Mouse (Mus musculus): ENCODE data around the gene C530025M09Rik. TPM values are rescaled to one million over a fixed set of nuclear protein-coding genes. Genes with fewer than 3 reads are reported as not detected.

C530025M09Rik gene
- total and polyA plus RNA-seq, 3 experiments = not detected

DNA sequence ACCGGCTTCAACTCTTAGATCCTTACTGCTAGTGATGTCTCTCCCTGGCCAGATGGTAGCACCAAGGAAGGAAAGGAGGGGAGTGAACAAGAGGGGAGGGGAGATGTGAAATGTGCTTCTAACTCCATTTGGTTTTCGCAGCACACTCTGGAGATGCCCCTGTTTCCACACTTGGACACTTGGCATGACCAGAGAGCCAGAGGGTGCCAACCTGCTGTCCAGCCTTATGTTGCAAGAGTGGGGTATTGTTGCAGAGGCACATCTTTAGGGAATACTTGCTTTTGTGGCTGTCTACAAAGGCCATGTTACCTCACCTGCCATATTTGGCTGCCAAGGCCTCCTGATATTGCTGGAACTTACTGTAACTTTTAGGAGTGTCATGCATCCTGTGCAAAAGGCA is 8.7 kb upstream of the C530025M09Rik start:
- Histone ChIP-seq H3K9me3 (replicated peaks; ENCODE audit: insufficient read depth, low read length) (no peaks in the 10 kb centered on the region), H3K36me3 (ENCODE audit: control insufficient read depth in 1 of 2, insufficient read depth in 2 of 2, low read length in 2 of 2) (no peaks in the 10 kb centered on the region), H3K27me3 (ENCODE audit: control insufficient read depth in 1 of 2, insufficient read depth in 2 of 2, low read length in 2 of 2) (no peaks in the 10 kb centered on the region), H3K4me3 (ENCODE audit: control insufficient read depth in 1 of 2, insufficient read depth in 1 of 2, low read depth in 2 of 2, low read length in 2 of 2) (no peak overlapping the region), H3K4me1 (ENCODE audit: control insufficient read depth in 1 of 2, insufficient read depth in 2 of 2, low read length in 2 of 2) (no peaks in the 10 kb centered on the region), H3K9ac (ENCODE audit: control insufficient read depth, low read depth, low read length, poor library complexity, severe bottlenecking) (no peak overlapping the region), H3K27ac (ENCODE audit: control insufficient read depth, low read depth, low read length) (no peak overlapping the region), H3K79me2 (ENCODE audit: control insufficient read depth, insufficient read depth, low read length, poor library complexity) (no peaks in the 10 kb centered on the region)
- no peak for DNase-seq (ENCODE audit: low read depth, low spot score)
- TF ChIP-seq EP300 (IDR thresholded peaks at IDR 0.05; ENCODE audit: low read depth in 1 of 2, low read length in 2 of 2) = no peak
- no peak for TF ChIP-seq USF2 (IDR thresholded peaks at IDR 0.05; ENCODE audit: borderline replicate concordance in 1 of 2, insufficient read depth in 1 of 2, low read depth in 1 of 2, low read length in 2 of 2)
- no peak for TF ChIP-seq MXI1 (IDR thresholded peaks at IDR 0.05; ENCODE audit: low read depth, low read length)
- no peak for TF ChIP-seq CHD2 (IDR thresholded peaks at IDR 0.05; ENCODE audit: low read length)
- no peak for TF ChIP-seq TAL1 (IDR thresholded peaks at IDR 0.05; ENCODE audit: low read length)
- no peak for TF ChIP-seq GABPA (IDR thresholded peaks at IDR 0.05; ENCODE audit: low read depth, low read length)
- no peak for TF ChIP-seq UBTF (IDR thresholded peaks at IDR 0.05; ENCODE audit: borderline replicate concordance, insufficient read depth, low read depth, low read length)

DNA sequence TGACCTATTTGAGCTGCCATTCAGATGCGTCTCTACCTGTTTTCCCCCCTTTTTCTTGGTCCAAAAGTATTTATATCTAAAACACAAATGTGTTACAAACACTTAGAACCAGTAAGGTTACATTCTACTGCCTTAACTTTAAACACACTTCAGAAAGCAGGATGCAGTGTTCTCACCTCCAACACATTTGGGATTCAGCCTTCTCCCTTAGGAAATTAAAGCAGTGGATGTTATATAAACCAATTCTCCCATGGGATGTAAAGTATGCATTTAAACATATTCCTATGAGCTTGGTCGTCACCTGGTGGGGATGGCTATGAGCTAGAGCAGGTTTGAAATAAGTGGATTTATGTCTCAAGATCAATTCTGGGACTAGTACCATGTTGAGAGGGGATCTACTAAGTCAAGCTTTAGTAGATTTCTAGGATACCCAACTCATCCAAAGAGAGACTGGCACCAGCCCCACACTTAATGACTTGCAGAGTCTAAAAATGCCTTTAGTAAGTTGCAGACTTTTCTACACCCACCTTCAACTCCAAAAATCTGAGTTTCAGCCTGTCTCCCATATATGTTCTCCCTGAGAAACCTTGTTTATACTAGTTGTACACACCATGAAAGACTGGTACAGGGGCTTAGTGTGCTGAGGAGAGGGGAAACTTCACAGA is 5.6 kb upstream of the C530025M09Rik start:
- Histone ChIP-seq H3K4me3 (ENCODE audit: control insufficient read depth in 1 of 2, insufficient read depth in 1 of 2, low read depth in 2 of 2, low read length in 2 of 2) (no peak overlapping the region), H3K36me3 (ENCODE audit: control insufficient read depth in 1 of 2, insufficient read depth in 2 of 2, low read length in 2 of 2) (no peaks in the 10 kb centered on the region), H3K27ac (ENCODE audit: control insufficient read depth, low read depth, low read length) (no peak overlapping the region), H3K79me2 (ENCODE audit: control insufficient read depth, insufficient read depth, low read length, poor library complexity) (no peaks in the 10 kb centered on the region), H3K9ac (ENCODE audit: control insufficient read depth, low read depth, low read length, poor library complexity, severe bottlenecking) (no peak overlapping the region), H3K27me3 (ENCODE audit: control insufficient read depth in 1 of 2, insufficient read depth in 2 of 2, low read length in 2 of 2) (no peaks in the 10 kb centered on the region), H3K4me1 (ENCODE audit: control insufficient read depth in 1 of 2, insufficient read depth in 2 of 2, low read length in 2 of 2) (no peaks in the 10 kb centered on the region), H3K9me3 (replicated peaks; ENCODE audit: insufficient read depth, low read length) (no peaks in the 10 kb centered on the region)
- TF ChIP-seq MAFK (IDR thresholded peaks at IDR 0.05; ENCODE audit: borderline replicate concordance, low read depth, low read length) (no peak), EP300 (IDR thresholded peaks at IDR 0.05; ENCODE audit: low read depth in 1 of 2, low read length in 2 of 2) (no peak), MXI1 (IDR thresholded peaks at IDR 0.05; ENCODE audit: low read depth, low read length) (no peak), MAZ (IDR thresholded peaks at IDR 0.05; ENCODE audit: low read depth, low read length) (no peak), UBTF (IDR thresholded peaks at IDR 0.05; ENCODE audit: borderline replicate concordance, insufficient read depth, low read depth, low read length) (no peak), POLR2AphosphoS5 (IDR thresholded peaks at IDR 0.05; ENCODE audit: borderline replicate concordance, low read depth, low read length) (no peak), NELFE (IDR thresholded peaks at IDR 0.05; ENCODE audit: low read depth, low read length) (no peak), ZC3H11A (IDR thresholded peaks at IDR 0.05; ENCODE audit: low read depth, low read length) (no peak), MAX (IDR thresholded peaks at IDR 0.05; ENCODE audit: low read length) (no peak), TCF12 (IDR thresholded peaks at IDR 0.05; ENCODE audit: low read depth, low read length) (no peak), TAL1 (IDR thresholded peaks at IDR 0.05; ENCODE audit: low read length) (no peak), MEF2A (IDR thresholded peaks at IDR 0.05; ENCODE audit: extremely low read depth, insufficient replicate concordance, low read depth, low read length, poor library complexity, severe bottlenecking) (no peak), NRF1 (IDR thresholded peaks at IDR 0.05; ENCODE audit: insufficient read depth, low read depth, low read length, poor library complexity, severe bottlenecking) (no peak), POLR2A (IDR thresholded peaks at IDR 0.05; ENCODE audit: control insufficient read depth in 1 of 2, insufficient read depth in 1 of 2, low read depth in 1 of 2, low read length in 2 of 2, poor library complexity in 1 of 2) (no peak), GATA1 (IDR thresholded peaks at IDR 0.05; ENCODE audit: low read depth, low read length) (no peak), TBP (IDR thresholded peaks at IDR 0.05; ENCODE audit: low read depth, low read length) (no peak), SMC3 (IDR thresholded peaks at IDR 0.05; ENCODE audit: low read depth, low read length) (no peak)
- DNase-seq (ENCODE audit: low read depth, low spot score) = no peak
